Mouse (Mus musculus) ES-E14 (cell line): ENCODE results near the gene Lrrc9.

Experiments used
- CHD2 ChIP-seq: IDR thresholded peaks from 2 replicates; pipeline ENCODE4 v1.6.1; 2014; ENCODE audit warnings: mild to moderate bottlenecking, low read depth, low read length, inconsistent platforms
- HCFC1 ChIP-seq: IDR thresholded peaks from 2 replicates; pipeline ENCODE4 v1.6.1; 2012; ENCODE audit warnings: low read length, inconsistent platforms, borderline replicate concordance; ENCODE audit not compliant: insufficient read depth
- MAFK ChIP-seq: IDR thresholded peaks from 2 replicates; pipeline ENCODE4 v1.6.1; 2014; ENCODE audit warnings: mild to moderate bottlenecking, low read depth, low read length, inconsistent platforms; ENCODE audit not compliant: insufficient read depth
- ZC3H11A ChIP-seq: IDR thresholded peaks from 2 replicates; pipeline ENCODE4 v1.6.1; 2012; ENCODE audit warnings: low read depth, mild to moderate bottlenecking, inconsistent platforms, low read length, borderline replicate concordance
- ZNF384 ChIP-seq: IDR thresholded peaks from 2 replicates; pipeline ENCODE4 v1.6.1; 2012; ENCODE audit warnings: low read depth, low read length, inconsistent platforms

GRCm38 (mm10) chr12:72407146-72407545 is 34.5 kb upstream of the Lrrc9 start:
- no peak for TF ChIP-seq CHD2
- no peak for TF ChIP-seq ZC3H11A
- TF ChIP-seq HCFC1 = no peak
- TF ChIP-seq ZNF384 = no peak
- TF ChIP-seq MAFK = no peak
